Mouse (Mus musculus): ENCODE measurements around the gene Mdh2.

Mdh2 gene

DNA sequence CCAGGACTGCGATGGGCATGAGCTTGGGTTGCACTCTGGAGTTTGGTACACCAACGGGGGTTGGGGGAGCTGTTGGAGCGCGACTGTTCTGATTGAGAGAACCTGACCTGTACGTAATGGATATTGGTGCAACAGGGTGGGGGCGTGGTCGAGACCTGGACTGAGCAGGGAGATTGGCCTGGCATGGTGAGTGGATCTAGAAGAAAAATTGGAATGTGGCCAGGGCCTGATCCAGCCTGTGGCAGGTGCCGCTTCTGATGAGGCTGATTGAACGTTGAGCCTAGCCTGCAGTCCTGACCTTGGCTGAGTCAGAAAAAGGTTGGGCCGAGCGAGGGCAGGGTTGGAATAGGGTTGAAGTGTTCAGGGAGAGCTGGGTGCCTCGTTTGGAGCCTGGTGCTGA is 57.7 kb downstream of the Mdh2 start:
- no peak for DNase-seq (ENCODE audit: low spot score)

Data from yolk sac, embryonic 10.5 days (tissue).